Mouse (Mus musculus): ENCODE data around the gene Chmp2a. TPM values are rescaled to one million over a fixed set of nuclear protein-coding genes. Genes with fewer than 3 reads are reported as not detected.

Chmp2a gene
- 106 and 108 TPM in 2 replicates for polyA plus RNA-seq (2012; rRNA removed)

DNA sequence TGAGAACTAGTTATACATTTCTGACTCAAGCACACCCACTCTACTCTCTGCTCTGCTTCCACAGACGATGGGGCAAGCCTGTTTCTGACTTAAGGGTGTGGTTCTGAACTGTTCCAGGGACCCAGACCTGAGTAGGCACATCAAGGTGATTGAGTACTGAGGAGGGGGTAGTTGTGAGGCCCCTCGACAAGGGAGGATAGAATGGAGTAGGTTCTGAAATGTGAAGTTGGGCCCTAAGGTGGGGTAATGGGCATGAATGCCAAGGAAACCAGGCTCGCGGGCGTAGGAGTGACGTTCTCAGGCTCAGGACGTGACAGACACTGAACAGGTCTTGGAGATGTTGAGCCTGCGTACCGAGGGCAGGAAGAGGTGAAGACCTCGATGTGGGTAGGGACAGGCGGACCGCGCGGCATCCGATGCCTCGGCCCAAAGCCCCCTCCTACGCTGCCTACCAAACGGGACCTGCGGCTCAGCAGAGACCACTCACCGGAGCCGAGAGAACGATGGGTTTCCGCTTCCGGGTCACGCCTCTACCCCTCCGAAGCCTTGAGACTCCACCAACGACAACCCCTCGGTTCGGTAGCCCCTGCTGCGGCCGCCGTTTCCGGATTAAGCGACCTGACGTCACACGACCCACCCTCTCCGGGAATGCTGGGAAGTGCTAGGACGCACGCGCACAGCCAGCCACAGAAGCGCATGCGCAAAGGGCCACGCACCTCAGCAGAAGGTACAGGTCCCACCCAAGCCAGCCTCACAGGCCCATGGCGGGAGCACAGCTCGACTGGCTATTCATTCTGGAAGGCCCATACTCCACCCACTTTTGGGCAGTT is at the start of gene Chmp2a:
Gene Chmp2a (minus strand): TSS at position 660 of the 830 bp plus-strand sequence.

DNA sequence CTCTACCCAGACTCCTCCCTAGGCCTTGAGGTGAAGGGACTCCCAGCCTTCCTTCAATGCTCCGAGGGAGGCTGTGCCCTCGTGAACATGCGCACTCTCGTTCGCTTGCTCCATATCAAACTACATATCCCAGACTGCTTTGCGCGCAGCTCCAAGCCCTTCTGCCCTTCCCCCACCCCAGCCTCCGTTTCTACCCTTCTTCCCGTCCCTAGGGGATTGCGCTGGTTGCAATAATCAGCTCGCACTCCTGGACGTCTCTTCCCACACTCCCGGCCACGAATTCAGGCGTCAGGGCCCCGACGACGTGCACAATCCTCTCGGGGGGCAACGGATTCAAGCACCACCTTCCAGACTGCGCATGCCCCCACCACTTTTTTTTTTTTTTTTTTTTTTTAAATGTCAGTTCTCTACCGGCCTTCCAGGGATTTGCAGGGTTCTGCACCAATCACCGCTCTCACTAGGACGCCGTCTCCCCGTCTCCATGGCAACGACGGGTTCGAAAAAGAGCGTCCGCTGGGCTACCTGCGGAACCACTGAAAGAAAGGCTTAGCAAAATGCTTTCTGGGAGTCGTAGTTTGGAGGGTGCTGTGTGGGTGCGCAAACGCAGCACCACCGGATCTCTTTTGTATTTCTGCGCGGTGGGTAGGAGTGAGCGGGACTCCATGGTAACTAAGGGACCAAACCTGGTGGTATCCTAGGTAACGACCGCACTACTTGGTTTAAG is 19.8 kb upstream of the Chmp2a start, which contains the start of gene Mzf1:
Gene Mzf1 (minus strand): TSS at position 478 of the 724 bp plus-strand sequence.

DNA sequence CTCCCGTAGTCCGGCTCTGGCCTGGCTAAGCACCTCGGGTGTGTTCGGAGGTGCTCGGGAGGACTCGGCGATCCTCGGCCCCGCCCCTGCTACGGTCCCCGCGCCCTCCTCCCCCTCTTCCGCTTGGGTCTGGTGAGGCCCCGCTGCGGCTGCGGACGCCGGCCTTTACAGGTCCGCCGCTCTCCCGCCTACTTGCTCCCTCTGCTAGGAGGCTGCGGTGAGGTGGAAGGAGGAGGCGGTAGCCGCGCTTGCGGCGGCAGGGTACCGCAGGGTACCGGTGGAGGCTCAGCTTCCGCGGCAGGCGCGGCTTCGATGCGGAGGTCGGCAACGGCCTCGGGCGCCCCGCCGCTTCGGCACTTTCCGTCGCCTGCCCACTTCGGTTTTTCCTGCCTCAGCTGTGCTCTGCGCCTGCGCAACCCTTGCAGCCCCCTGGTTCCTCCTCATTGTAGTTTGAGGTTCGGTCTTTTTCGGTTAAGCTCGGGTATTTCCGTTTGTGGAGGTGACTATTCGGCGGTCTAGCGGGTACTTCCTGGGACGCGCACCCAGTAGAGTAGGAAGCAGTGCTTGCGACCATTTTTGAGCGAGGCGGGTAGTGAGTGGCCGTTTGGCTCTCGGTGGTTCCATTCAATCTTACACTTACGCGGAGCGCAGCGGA is 3.4 kb upstream of the Chmp2a start, which contains the start of gene Ube2m:
Gene Ube2m (minus strand): TSS at position 375 of the 655 bp plus-strand sequence.

DNA sequence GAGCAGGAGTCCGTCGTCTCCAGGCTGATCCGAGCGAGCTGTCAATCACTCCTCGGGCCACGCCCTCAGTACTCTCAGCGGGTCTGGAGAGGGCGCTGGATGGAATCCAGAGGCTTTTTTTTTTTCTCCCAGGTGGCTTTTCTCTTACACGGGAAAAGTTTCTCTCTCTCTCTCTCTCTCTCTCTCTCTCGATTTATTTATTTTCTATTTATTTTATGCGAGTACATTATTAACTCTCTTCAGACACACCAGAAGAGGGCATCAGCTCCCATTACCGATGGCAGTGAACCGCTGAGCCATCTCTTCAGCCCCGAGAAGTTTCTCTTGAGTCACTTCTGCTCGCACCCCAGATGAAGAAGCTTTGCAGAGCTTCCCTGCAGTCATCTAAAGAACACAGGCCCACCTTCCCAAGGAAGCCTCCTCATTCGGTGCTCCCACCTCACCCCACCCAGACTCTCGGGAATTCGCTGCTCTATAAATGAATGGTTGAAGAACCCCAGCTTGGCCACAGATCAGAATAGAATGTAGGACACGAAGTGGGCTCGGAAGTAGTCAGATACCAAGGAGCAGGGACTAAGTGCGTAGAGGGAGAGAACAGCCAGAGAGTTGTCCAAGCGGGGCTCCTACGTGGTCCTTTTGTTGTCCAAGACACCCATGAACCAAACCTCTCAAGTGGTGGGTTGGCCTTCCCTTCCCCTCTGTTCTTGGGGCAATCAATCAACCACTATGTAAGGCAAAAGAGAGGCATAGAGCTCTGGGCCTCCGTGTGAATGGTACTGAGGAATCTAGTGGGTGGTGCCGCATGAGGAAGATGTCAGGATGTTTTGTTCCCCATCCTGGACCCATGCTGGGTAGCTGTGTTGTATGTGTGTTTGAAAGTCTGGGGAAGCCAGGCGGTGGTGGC is 24.4 kb downstream of the Chmp2a start, which contains the start of gene Zbtb45:
Gene Zbtb45 (minus strand): TSS at position 30 of the 904 bp plus-strand sequence.

DNA sequence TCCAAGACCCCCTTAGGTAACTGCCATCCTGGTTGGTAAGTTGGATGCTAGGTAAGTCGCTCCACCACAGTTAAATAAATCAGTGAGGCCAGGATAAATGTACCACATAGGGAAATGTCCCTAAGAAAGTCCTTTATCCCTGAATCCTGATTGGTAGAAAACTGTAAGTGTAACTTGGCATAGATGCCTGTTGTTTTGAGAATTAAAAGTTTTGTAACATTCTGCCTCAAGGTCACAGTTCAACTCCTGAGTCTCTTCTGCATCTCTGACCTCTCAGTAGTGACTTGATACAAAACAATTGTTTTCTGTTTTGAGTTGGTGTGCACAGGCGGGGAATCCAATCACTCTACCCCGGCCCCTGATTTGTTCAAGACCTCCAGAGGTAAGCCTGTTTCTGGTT is 35.8 kb downstream of the Chmp2a start, which contains the start of gene Trim28:
Gene Trim28 (plus strand): TSS at position 264 of the 400 bp plus-strand sequence.

DNA sequence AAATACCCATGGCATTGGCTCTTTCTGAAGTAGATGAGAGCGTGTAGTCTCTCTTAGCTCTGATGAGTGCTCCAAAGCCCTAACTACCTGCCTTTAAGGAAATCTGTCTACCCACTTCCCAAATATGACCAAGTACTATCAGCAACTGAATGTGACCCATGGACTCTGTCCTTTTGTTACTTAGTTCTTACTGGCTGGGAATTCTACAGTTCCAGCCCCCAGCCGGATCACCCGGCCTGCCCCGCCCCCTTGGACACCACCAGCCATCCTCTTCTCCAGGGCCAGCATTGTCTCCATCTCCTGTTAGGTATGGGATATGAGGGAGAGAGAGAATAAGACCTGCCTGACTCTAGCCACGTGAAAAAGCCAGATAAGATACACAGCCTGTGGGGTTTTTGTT is 36.6 kb downstream of the Chmp2a start, which contains the start of gene Slc27a5:
Gene Slc27a5 (minus strand): TSS at position 140 of the 400 bp plus-strand sequence.

Other genes starting within 250 kb of the Chmp2a start
- 0.37 and 0.47 TPM in 2 replicates for gene Zscan18, start 231.2 kb downstream of the Chmp2a start, polyA plus RNA-seq (2012; rRNA removed)
- 2.8 and 3.1 TPM in 2 replicates for gene Zfp329, start 215.9 kb downstream of the Chmp2a start, polyA plus RNA-seq (2012; rRNA removed)
- gene Zfp110, start 200.0 kb downstream of the Chmp2a start, polyA plus RNA-seq (2012; rRNA removed), result 3.9 and 4.9 TPM in 2 replicates
- 0.53 and 0.68 TPM in 2 replicates for gene Zfp128, start 153.6 kb downstream of the Chmp2a start, polyA plus RNA-seq (2012; rRNA removed)
- gene Zscan22, start 137.0 kb downstream of the Chmp2a start, polyA plus RNA-seq (2012; rRNA removed), result 3.1 and 3.7 TPM in 2 replicates
- 1,643 and 1,838 TPM in 2 replicates for gene Rps5, start 112.5 kb downstream of the Chmp2a start, polyA plus RNA-seq (2012; rRNA removed)
- 0.42 and 0.56 TPM in 2 replicates for gene Rnf225, start 107.4 kb downstream of the Chmp2a start, polyA plus RNA-seq (2012; rRNA removed)
- 1.6 and 1.7 TPM in 2 replicates for gene Zfp324, start 69.0 kb downstream of the Chmp2a start, polyA plus RNA-seq (2012; rRNA removed)
- gene Zfp446, start 57.0 kb downstream of the Chmp2a start, polyA plus RNA-seq (2012; rRNA removed), result 2.1 and 2.4 TPM in 2 replicates
- 4.0 and 4.9 TPM in 2 replicates for gene Slc27a5, start 36.6 kb downstream of the Chmp2a start, polyA plus RNA-seq (2012; rRNA removed)
- 116 and 134 TPM in 2 replicates for gene Trim28, start 35.7 kb downstream of the Chmp2a start, polyA plus RNA-seq (2012; rRNA removed)
- gene Zbtb45, start 24.8 kb downstream of the Chmp2a start, polyA plus RNA-seq (2012; rRNA removed), result 7.9 and 10.2 TPM in 2 replicates
- 95.1 and 109 TPM in 2 replicates for gene Ube2m, start 3.5 kb upstream of the Chmp2a start, polyA plus RNA-seq (2012; rRNA removed)
- 0.50 and 0.62 TPM in 2 replicates for gene Mzf1, start 20.0 kb upstream of the Chmp2a start, polyA plus RNA-seq (2012; rRNA removed)
- gene Vmn1r85, start 60.4 kb upstream of the Chmp2a start, polyA plus RNA-seq (2012; rRNA removed), result not detected in 2 replicates
- not detected in 2 replicates for gene Vmn1r86, start 85.1 kb upstream of the Chmp2a start, polyA plus RNA-seq (2012; rRNA removed)
- gene Vmn1r87, start 105.3 kb upstream of the Chmp2a start, polyA plus RNA-seq (2012; rRNA removed), result not detected in 2 replicates
- under 0.01 TPM in 1 of 2 replicates, not detected in the other for gene Vmn1r88, start 124.8 kb upstream of the Chmp2a start, polyA plus RNA-seq (2012; rRNA removed)
- not detected in 2 replicates for gene Vmn1r89, start 178.2 kb upstream of the Chmp2a start, polyA plus RNA-seq (2012; rRNA removed)
- gene Lig1, start 242.5 kb upstream of the Chmp2a start, polyA plus RNA-seq (2012; rRNA removed), result 69.0 and 75.7 TPM in 2 replicates
- gene Zswim9, start 243.9 kb upstream of the Chmp2a start, polyA plus RNA-seq (2012; rRNA removed), result 1.7 and 1.8 TPM in 2 replicates

All from liver, embryonic 14 days (tissue).